Mouse (Mus musculus): Measurements from ENCODE around the gene Arhgef11. TPM values are rescaled to one million over a fixed set of nuclear protein-coding genes. Genes with fewer than 3 reads are reported as not detected.

Arhgef11 gene
- 2.9 and 4.3 TPM in 2 replicates for polyA plus RNA-seq (2015; fragmentation: Nextera tagmentation; extraction: Ambion mirVana)

GRCm38 (mm10) chr3:87616957-87617810 is at the start of gene Arhgef11:
Arhgef11 (plus strand) TSS chr3:87617559.

DNA sequence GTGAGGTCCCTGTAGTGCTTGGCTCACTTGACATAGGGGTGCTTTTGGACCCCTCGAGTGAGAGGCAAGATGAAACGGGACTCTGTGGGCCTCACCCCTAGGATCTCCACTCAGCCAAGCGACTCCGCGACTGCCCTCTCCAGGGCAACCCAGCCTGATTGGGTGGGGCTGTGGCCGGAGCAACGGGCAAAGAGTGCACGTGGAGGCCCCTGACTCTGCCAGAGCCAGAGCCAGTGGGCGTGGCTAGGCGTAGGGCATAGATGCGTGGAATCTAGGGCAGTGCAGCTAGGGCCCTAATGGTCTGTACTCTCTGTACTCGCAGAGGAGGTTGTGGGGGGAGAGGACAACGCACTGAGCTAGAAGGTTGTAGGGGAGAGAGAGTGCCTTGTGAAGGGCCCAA is 131.1 kb downstream of the Arhgef11 start, which contains the start of gene Lrrc71:
Gene Lrrc71 (minus strand): TSS at position 195 of the 400 bp plus-strand sequence.

Other genes with a start within 250 kb of the Arhgef11 start
- gene Fcrl1, start 241.2 kb upstream of the Arhgef11 start, polyA plus RNA-seq (2015; fragmentation: Nextera tagmentation; extraction: Ambion mirVana), result 2.2 and 2.8 TPM in 2 replicates
- not detected in 2 replicates for gene Fcrl5, start 181.8 kb upstream of the Arhgef11 start, polyA plus RNA-seq (2015; fragmentation: Nextera tagmentation; extraction: Ambion mirVana)
- 4.9 and 6.7 TPM in 2 replicates for gene Etv3, start 92.2 kb upstream of the Arhgef11 start, polyA plus RNA-seq (2015; fragmentation: Nextera tagmentation; extraction: Ambion mirVana)
- gene Lrrc71, start 131.1 kb downstream of the Arhgef11 start, polyA plus RNA-seq (2015; fragmentation: Nextera tagmentation; extraction: Ambion mirVana), result 0.17 and 0.23 TPM in 2 replicates
- 0.06 and 0.18 TPM in 2 replicates for gene Ntrk1, start 177.6 kb downstream of the Arhgef11 start, polyA plus RNA-seq (2015; fragmentation: Nextera tagmentation; extraction: Ambion mirVana)
- not detected in 2 replicates for gene Insrr, start 179.4 kb downstream of the Arhgef11 start, polyA plus RNA-seq (2015; fragmentation: Nextera tagmentation; extraction: Ambion mirVana)
- gene Pear1, start 206.7 kb downstream of the Arhgef11 start, polyA plus RNA-seq (2015; fragmentation: Nextera tagmentation; extraction: Ambion mirVana), result 10.1 and 11.7 TPM in 2 replicates
- gene Sh2d2a, start 229.2 kb downstream of the Arhgef11 start, polyA plus RNA-seq (2015; fragmentation: Nextera tagmentation; extraction: Ambion mirVana), result 0.79 and 1.2 TPM in 2 replicates